Mouse (Mus musculus) testis, adult 2 months (tissue): ENCODE measurements around the gene Uqcrc2.

Experiments
- CTCF ChIP-seq: fragments of 200-500 bp; IDR thresholded peaks from 2 replicates; pipeline ENCODE4 v1.5.1; 2012; ENCODE audit warnings: low read depth, mild to moderate bottlenecking, inconsistent platforms, low read length, moderate library complexity; ENCODE audit not compliant: control insufficient read depth, insufficient read depth, insufficient replicate concordance
- POLR2A ChIP-seq: fragments of 200-500 bp; IDR thresholded peaks from 2 replicates; pipeline ENCODE4 v1.6.1; 2012; ENCODE audit warnings: low read depth, mild to moderate bottlenecking, inconsistent platforms, low read length, moderate library complexity; ENCODE audit not compliant: control insufficient read depth

DNA sequence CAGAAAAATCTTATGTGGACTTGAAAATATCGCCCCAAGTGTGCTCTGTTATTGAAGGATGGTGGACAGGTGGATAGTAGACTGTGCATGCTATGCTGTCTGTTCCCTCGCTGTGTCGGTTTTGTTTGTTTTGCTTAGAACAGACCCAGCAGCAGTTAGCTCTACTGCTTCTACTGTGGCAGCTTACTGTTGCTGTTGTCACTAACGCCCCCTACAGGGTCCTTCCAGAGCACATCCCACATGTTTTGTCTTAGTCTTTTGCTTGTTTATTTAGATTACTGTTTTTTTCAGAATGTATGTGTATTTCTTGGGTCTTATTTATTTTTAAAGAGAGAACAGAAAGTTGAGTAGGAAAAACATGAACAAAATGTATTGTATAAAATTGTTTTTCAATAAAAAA is 8.2 kb downstream of the Uqcrc2 start:
- TF ChIP-seq POLR2A (no peak), CTCF (no peak)
